Mouse (Mus musculus) olfactory bulb, adult 2 months (tissue): ENCODE results near the gene Klhdc8b.

Experiments
- CTCF ChIP-seq: fragments of 200-500 bp; IDR thresholded peaks from 2 replicates; pipeline ENCODE4 v1.5.1; 2012; ENCODE audit warnings: low read depth, mild to moderate bottlenecking, low read length, moderate library complexity; ENCODE audit not compliant: insufficient read depth
- POLR2A ChIP-seq: fragments of 200-500 bp; IDR thresholded peaks from 2 replicates; pipeline ENCODE4 v1.6.1; 2012; ENCODE audit warnings: mild to moderate bottlenecking, low read depth, low read length, moderate library complexity; ENCODE audit not compliant: insufficient read depth

GRCm38 (mm10) chr9:108494905-108495304 is 33.5 kb upstream of the Klhdc8b start:
- no peak for TF ChIP-seq CTCF
- TF ChIP-seq POLR2A, result no peak
